Mouse (Mus musculus) monocyte, adult 2 months (primary cell): ENCODE data around the gene Rapgef6.

Experiments
- DNase-seq, 2 experiments: peaks; one replicate each; pipeline ENCODE4 v3.0.0; 2022; ENCODE audit warnings: low spot score in 2 of 2, low read depth in 1 of 2

The Rapgef6 gene

GRCm38 (mm10) chr11:54522529-54523430 is at the start of gene Rapgef6:
Rapgef6 (plus strand) TSS chr11:54522847.
- peak; percentile 98 to 99 for DNase-seq

GRCm38 (mm10) chr11:54478414-54478813 is 44.2 kb upstream of the Rapgef6 start:
- no peak for DNase-seq

GRCm38 (mm10) chr11:54486041-54486440 is 36.6 kb upstream of the Rapgef6 start:
- DNase-seq, result no peak

- DNase-seq, result no peak
Observed at GRCm38 (mm10) chr11:54491946-54492558, 30.6 kb upstream of the Rapgef6 start.

GRCm38 (mm10) chr11:54492559-54492958 is 30.1 kb upstream of the Rapgef6 start:
- DNase-seq, result peak in 1 of 2 experiments; percentile 19

- DNase-seq, result no peak
Observed at GRCm38 (mm10) chr11:54499838-54500237, 22.8 kb upstream of the Rapgef6 start.

GRCm38 (mm10) chr11:54502546-54503245 is 20.0 kb upstream of the Rapgef6 start:
- DNase-seq, result no peak

- DNase-seq, result no peak
Observed at GRCm38 (mm10) chr11:54513584-54513983, 9.1 kb upstream of the Rapgef6 start.

GRCm38 (mm10) chr11:54521927-54522528 is 619 bp upstream of the Rapgef6 start:
- DNase-seq, result no peak

GRCm38 (mm10) chr11:54523431-54524001 is 869 bp downstream of the Rapgef6 start:
- DNase-seq, result no peak

- DNase-seq, result no peak
Observed at GRCm38 (mm10) chr11:54528002-54528401, 5.4 kb downstream of the Rapgef6 start.

- no peak for DNase-seq
Observed at GRCm38 (mm10) chr11:54530391-54530790, 7.7 kb downstream of the Rapgef6 start.

GRCm38 (mm10) chr11:54530916-54531315 is 8.3 kb downstream of the Rapgef6 start:
- no peak for DNase-seq

GRCm38 (mm10) chr11:54533834-54534233 is 11.2 kb downstream of the Rapgef6 start:
- no peak for DNase-seq

GRCm38 (mm10) chr11:54534871-54535270 is 12.2 kb downstream of the Rapgef6 start:
- peak in 1 of 2 experiments; percentile 59 for DNase-seq

GRCm38 (mm10) chr11:54539031-54539430 is 16.4 kb downstream of the Rapgef6 start:
- DNase-seq, result no peak

- no peak for DNase-seq
Observed at GRCm38 (mm10) chr11:54539486-54539885, 16.8 kb downstream of the Rapgef6 start.

- DNase-seq, result no peak
Observed at GRCm38 (mm10) chr11:54540328-54540727, 17.7 kb downstream of the Rapgef6 start.

GRCm38 (mm10) chr11:54542414-54542813 is 19.8 kb downstream of the Rapgef6 start:
- DNase-seq, result no peak

- DNase-seq, result no peak
Observed at GRCm38 (mm10) chr11:54554970-54555369, 32.3 kb downstream of the Rapgef6 start.

GRCm38 (mm10) chr11:54562761-54563160 is 40.1 kb downstream of the Rapgef6 start:
- DNase-seq, result peak; percentile 5
